Mouse (Mus musculus) embryonic fibroblast, embryonic 13.5 days (primary cell): ENCODE measurements around the gene Crygd. TPM values are rescaled to one million over a fixed set of nuclear protein-coding genes. Genes with fewer than 3 reads are reported as not detected.
"Not testable (repeated sequence)": the region's sequence is repeated elsewhere in the genome, so short reads cannot be mapped to it uniquely, and the experiment has no call there.

Experiments used
- H3K27ac ChIP-seq: 2 replicates; pipeline ENCODE4 v1.5.1; 2012; ENCODE audit warnings: low read length, control low read depth, inconsistent platforms; ENCODE audit not compliant: insufficient read depth
- H3K4me1 ChIP-seq: 2 replicates; pipeline ENCODE4 v1.6.1; 2011; ENCODE audit warnings: low read length; ENCODE audit not compliant: control insufficient read depth, insufficient read depth
- H3K4me3 ChIP-seq: 2 replicates; pipeline ENCODE4 v1.5.1; 2011; ENCODE audit warnings: mild to moderate bottlenecking, control low read depth, low read length; ENCODE audit not compliant: insufficient read depth
- CTCF ChIP-seq: IDR thresholded peaks from 2 replicates; pipeline ENCODE4 v1.5.1; 2011; ENCODE audit warnings: mild to moderate bottlenecking, control low read depth, low read length, moderate library complexity, borderline replicate concordance; ENCODE audit not compliant: insufficient read depth
- POLR2A ChIP-seq: IDR thresholded peaks from 2 replicates; pipeline ENCODE4 v1.6.1; 2011; ENCODE audit warnings: low read depth, mild to moderate bottlenecking, control low read depth, low read length, moderate library complexity
- polyA plus RNA-seq: library from polyadenylated mRNA; stranded (reverse); fragments of >200 nt; gene quantifications from 2 replicates; pipeline ENCODE4 v1.2.4, GENCODE M21; 2011; ENCODE audit warnings: low read depth; ENCODE audit not compliant: missing spikeins, insufficient read length

Crygd gene
- polyA plus RNA-seq, 1 experiment: not detected

DNA sequence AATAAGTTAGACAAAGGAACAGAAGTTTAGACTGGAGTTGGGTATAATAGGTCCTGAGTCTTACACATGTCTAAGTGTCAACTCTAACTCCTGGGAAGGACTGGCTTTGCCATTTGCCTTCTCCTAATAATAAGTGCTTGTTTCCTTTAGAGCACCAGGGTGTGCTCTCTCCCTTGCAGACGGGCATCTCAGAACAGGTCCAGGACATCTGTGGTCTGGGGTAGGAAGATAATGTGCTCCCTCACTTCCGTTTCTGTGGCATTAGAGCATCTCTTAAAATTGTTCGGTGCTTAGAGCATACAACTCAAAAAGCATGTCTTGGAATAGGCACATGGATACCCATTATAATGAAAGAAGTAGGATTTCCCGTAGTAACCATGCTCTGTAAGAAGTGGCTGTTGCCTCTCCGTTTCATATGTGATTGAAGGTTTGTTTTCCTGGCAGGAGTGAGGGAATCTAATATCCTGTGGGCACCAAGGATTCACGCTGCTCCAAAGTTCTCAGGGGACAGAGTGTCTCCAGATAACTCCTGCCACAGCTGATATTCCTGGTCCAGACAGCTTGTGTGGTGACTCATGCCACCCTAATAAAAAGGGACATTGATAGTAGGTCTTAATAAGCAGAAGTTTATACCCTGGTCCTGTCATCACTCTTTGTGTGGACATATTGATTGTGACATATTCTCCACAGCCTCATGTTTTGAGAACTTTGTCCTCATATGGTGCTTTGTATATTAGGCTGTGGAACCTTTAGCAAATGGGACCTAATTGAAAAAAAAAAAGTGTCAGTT, 25.5 kb upstream of the Crygd start:
- Histone ChIP-seq H3K4me3 (no peak overlapping the region), H3K27ac (no peak overlapping the region), H3K4me1 (no peaks in the 10 kb centered on the region)
- no peak for TF ChIP-seq CTCF
- no peak for TF ChIP-seq POLR2A

DNA sequence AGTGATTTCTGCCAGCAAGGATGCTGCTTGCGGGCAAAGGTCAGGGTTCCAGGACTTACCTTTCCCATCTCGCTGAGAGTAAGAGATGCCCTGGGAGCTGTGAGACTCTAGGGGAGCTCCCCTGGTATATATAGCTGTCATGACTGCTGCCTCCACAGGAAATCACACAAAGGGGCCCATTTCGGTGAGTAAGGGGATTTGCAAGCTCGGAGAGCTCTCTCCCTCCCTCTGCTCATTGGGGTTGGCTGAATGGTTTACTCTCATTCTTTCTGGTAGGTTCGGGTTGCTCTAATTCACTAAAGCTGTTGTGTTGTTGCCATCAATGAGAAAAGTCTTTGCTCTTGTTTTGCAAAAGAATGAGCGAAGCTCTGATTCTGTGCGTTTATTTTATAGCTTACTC, 18.9 kb upstream of the Crygd start, which contains the start of gene Crygb:
TSS of gene Crygb (minus strand) at position 101 of the 400 bp plus-strand sequence.
- H3K4me1 ChIP-seq: no peaks in the 10 kb centered on the region
- no peak within 1 kb of the TSS for H3K4me3 ChIP-seq
- no peak within 1 kb of the TSS for H3K27ac ChIP-seq
- TF ChIP-seq POLR2A (no peak), CTCF (no peak)

DNA sequence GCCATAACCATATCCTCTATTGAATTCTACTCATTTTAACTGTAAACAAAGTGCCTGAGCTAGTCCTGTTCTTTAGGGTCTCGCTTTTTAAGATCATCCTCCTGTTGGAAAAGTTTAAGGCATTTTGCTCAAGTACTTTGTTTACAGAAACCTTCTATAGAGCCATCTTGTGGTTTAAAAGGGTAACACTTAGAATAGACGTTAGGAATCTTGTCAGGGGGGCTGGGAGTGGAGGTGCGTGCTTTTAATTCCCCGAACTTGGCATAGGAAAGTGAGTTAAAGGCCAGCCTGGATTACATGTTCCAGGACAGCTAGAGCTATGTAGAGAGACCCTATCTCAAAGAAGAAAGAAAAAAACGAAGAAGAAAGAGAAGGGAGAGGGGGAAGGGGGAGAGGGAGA, 12.4 kb upstream of the Crygd start:
- Histone ChIP-seq H3K4me3 (no peak overlapping the region), H3K27ac (no peak overlapping the region), H3K4me1 (no peaks in the 10 kb centered on the region)
- no peak for TF ChIP-seq POLR2A

DNA sequence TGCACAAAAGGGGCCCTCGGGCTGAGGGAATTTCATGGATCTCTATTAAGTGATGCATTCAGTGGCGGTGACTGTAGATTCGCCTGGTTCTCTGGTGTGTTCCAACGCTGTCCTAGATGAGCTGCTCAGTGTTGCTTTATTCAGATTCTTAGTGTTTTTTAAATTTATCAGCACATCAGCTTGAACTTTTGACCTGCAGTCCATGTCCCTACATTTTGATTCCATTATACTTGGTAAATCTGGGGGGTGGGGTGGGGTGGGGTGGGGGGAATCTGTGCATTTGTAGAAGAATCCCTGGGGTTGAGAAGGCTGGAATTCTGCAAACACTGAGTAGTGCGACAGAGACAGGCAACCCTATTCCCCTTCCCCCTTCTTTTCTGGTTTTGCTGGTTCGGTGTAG, 10.3 kb upstream of the Crygd start, which contains the start of gene Crygc:
TSS of gene Crygc (minus strand) at position 101 of the 400 bp plus-strand sequence.
- Histone ChIP-seq H3K27ac (no peak within 1 kb of the TSS), H3K4me1 (no peaks in the 10 kb centered on the region), H3K4me3 (no peak within 1 kb of the TSS)
- TF ChIP-seq POLR2A: no peak
- TF ChIP-seq CTCF: no peak

DNA sequence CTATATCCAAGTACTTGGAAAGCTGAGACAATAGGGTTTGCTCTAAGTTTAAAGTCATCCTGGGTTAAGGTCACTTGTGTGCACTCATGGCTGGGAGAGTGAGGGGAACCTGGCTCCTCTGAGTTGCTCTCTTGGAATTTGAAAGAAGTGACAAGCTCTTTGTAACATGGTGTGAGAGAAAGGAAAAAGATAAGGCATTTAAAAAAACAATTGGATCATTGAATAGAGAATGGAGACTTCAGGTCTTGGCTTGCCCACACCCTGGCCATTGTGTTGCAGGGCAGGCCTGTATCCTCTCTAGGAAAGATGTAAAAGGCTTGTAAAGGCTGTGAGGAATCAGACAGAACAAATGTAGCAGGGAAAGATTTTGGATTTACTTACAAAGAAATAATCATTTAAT, 4.6 kb upstream of the Crygd start:
- no peaks in the 10 kb centered on the region for H3K4me1 ChIP-seq
- H3K4me3 ChIP-seq: no peak overlapping the region
- no peak for TF ChIP-seq POLR2A
- TF ChIP-seq CTCF: no peak
- no peak overlapping the region for H3K27ac ChIP-seq

DNA sequence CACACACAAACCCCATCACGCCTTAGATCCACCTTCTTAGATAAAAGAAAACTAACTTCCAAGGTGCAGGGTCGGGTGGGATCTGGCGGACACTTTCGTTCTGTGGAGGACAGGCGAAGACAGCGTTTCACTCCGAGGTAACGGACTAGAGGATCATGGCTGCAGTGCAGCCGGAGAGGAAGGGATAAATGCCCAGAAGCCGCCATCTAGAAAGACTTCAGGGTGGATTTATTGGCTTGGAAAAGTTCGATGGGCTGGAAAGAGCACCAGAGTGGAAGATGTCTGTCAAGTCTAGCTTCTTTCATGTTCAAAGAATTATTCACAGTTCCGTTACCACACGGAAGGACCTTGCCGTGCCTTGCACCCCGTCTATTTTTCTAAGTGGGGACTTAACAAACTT, 949 bp upstream of the Crygd start:
- no peak overlapping the region for H3K4me3 ChIP-seq
- TF ChIP-seq POLR2A (no peak), CTCF (no peak)
- H3K4me1 ChIP-seq: no peaks in the 10 kb centered on the region
- no peak overlapping the region for H3K27ac ChIP-seq

DNA sequence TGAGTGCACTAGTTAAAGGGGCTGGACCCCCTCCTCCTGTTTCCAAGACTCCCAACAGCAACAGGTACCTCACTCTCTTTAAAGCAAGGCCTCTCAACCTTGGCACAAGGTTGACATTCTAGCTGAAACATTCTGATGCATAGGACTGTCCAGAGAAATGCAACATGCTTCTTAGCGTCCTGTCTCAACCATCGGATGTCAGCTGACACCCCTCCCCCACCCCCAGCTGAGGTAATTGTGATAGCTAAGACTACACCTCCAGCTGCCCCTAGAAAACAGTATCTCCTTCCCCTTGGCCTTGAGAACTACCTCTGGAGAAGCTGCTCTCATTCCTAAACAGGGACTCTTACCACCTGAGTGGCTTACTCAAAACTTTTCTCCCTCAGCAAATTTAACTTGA, 11.1 kb downstream of the Crygd start:
- TF ChIP-seq CTCF: no peak
- no peak for TF ChIP-seq POLR2A
- Histone ChIP-seq H3K27ac (no peak overlapping the region), H3K4me3 (no peak overlapping the region), H3K4me1 (no peaks in the 10 kb centered on the region)

DNA sequence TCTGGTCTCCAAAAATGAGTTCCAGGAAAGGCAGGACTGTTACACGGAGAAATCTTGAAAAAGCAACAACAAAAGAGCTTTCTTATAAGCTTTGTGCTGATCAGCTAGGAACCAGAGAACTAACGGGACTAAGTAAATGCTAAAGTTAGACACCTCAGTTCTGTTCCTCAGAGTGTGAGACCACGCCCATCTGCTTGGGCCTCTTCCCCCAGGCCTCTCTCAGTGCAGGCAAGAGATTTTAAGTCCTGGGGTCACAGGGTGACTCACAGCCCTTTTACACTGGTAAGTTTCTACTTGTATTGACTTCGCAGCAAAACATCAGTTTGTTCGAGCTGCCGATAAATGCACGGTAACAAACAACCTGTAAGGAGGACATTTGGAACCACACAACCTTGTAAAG, 11.6 kb downstream of the Crygd start:
- H3K27ac ChIP-seq: no peak overlapping the region
- H3K4me3 ChIP-seq: no peak overlapping the region
- no peaks in the 10 kb centered on the region for H3K4me1 ChIP-seq
- no peak for TF ChIP-seq CTCF
- TF ChIP-seq POLR2A: no peak

DNA sequence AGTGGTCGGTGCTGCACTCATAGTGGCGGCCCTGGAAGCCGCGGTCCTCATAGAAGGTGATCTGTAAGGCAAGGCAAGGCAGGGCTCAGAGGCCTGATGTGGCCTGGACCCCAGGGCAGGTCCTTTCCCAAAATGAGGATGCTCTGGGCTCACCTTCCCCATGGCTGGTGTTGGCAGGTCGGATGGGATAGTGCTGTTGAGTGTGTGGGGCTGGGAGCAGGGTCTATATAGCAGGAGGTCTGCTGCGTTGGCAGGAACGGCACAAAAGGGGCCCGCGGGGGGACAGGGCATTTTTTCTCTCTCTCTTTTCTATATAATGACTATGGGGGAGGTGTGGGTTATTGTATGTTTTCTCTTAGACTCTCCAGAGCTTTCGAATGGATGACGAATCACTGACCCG, 12.3 kb downstream of the Crygd start, which contains the start of gene Cryge:
TSS of gene Cryge (minus strand) at position 198 of the 400 bp plus-strand sequence.
- not testable (repeated sequence) for H3K4me1 ChIP-seq

DNA sequence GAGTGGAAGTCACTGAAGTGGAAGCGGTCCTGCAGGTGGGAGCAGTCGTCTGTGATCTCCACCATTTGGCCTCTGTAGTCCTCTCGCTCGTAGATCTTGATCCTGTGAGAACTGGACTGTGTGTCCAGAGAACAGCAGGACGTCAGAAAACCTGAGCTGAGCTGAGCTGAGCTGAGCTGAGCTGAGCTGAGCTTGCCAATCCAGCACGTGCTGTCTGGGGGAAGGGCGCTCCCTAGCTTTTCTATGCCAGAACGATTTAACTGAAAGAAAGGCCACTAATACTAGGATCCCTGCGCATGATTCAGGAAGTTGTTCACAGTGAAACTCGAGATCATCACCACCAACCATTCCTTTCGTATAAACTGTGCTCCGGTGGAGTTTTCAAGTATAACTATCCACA, 14.5 kb downstream of the Crygd start:
- Histone ChIP-seq H3K4me1 (no peaks in the 10 kb centered on the region), H3K4me3 (no peak overlapping the region), H3K27ac (no peak overlapping the region)
- TF ChIP-seq CTCF (no peak), POLR2A (no peak)

More for the DNA sequence above, 12.3 kb downstream of the Crygd start, which contains the start of gene Cryge:
- H3K4me3 ChIP-seq, H3K27ac ChIP-seq: not testable (repeated sequence)
